Mouse (Mus musculus) ES-Bruce4 (cell line): ENCODE results near the gene Polr2e.

Experiments used
- CTCF ChIP-seq: IDR thresholded peaks from one replicate; pipeline ENCODE4 v1.8.1; 2011; ENCODE audit warnings: low read depth, low read length
- EP300 ChIP-seq: IDR thresholded peaks from 2 replicates; pipeline ENCODE4 v1.6.1; 2011; ENCODE audit warnings: low read depth, low read length; ENCODE audit not compliant: insufficient read depth
- POLR2A ChIP-seq: IDR thresholded peaks from one replicate; pipeline ENCODE4 v1.8.1; 2011; ENCODE audit warnings: low read length; ENCODE audit not compliant: insufficient read depth

DNA sequence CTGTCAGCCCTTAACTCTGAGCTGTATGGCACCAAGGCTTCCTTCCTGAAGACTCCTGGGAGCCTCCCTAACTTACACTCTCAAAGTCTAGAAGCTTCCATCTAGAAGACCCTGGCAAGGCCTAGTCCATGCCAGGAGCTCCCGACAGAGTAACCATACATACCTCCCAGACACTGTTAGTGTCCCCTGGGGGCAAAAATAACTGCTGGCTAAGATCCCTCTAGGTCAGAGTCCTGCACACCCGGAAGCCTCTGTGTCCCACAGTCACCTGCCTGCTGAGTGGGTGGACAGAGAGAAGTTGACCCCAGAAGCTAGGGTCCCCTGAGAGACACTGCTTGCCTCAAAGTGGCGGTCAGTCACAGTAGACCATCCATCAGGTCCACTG is 31.9 kb upstream of the Polr2e start:
- no peak for TF ChIP-seq CTCF
- TF ChIP-seq POLR2A = no peak
- TF ChIP-seq EP300 = no peak
